In genomic region chr3:108086470-108086979, GRCm38 (mm10) we compare ENCODE assay signal across 8 mouse cellular contexts. TPM values are rescaled to one million over a fixed set of nuclear protein-coding genes. Genes with fewer than 3 reads are reported as not detected.
DNase-seq lines count a peak whose midpoint lies in the region; ATAC-seq and TF ChIP-seq lines count a peak whose summit lies in the region.

Gene Ampd2, minus strand, starts transcription at chr3:108086651.

- peak within 1 kb of the TSS; percentile 16 for H3ac ChIP-seq in myocyte (ENCODE audit: control insufficient read depth, insufficient read length)

- no peaks in the 10 kb centered on the region for H3K36me3 ChIP-seq in embryonic facial prominence, embryonic 14.5 days (ENCODE audit: control insufficient read depth, insufficient read depth, low read length)
- H3K36me3 ChIP-seq in heart, embryonic 11.5 days (ENCODE audit: control insufficient read depth, insufficient read depth, low read length) = no peaks in the 10 kb centered on the region
- 0 out of 2 replicates have a peak, but pooled peaks cover 2% of the 10 kb centered on the region for H3K36me3 ChIP-seq in kidney, embryonic 14.5 days (ENCODE audit: control insufficient read depth, insufficient read depth, low read length)
- 0 out of 2 replicates have a peak, but pooled peaks cover 2% of the 10 kb centered on the region for H3K36me3 ChIP-seq in liver, embryonic 11.5 days (ENCODE audit: control insufficient read depth, insufficient read depth, low read length)
- no peaks in the 10 kb centered on the region for H3K36me3 ChIP-seq in myocyte (ENCODE audit: control insufficient read depth, insufficient read depth)

- peak within 1 kb of the TSS; percentile 70 for H3K4me3 ChIP-seq in embryonic facial prominence, embryonic 14.5 days (ENCODE audit: low read depth, low read length)
- peak within 1 kb of the TSS; percentile 80 for H3K4me3 ChIP-seq in heart, embryonic 11.5 days (ENCODE audit: low read depth, low read length)
- peak within 1 kb of the TSS; percentile 78 for H3K4me3 ChIP-seq in kidney, embryonic 14.5 days (ENCODE audit: low read length)
- H3K4me3 ChIP-seq in liver, embryonic 11.5 days (ENCODE audit: low read depth, low read length) = peak within 1 kb of the TSS; percentile 92
- H3K4me3 ChIP-seq in myocyte = peak within 1 kb of the TSS; percentile 89

- peak within 1 kb of the TSS; percentile 76 for H3K9ac ChIP-seq in embryonic facial prominence, embryonic 14.5 days (ENCODE audit: low read depth, low read length)
- H3K9ac ChIP-seq in heart, embryonic 11.5 days (ENCODE audit: low read depth, low read length) = peak within 1 kb of the TSS; percentile 83
- peak within 1 kb of the TSS; percentile 73 for H3K9ac ChIP-seq in kidney, embryonic 14.5 days (ENCODE audit: low read depth, low read length)
- peak within 1 kb of the TSS; percentile 97 for H3K9ac ChIP-seq in liver, embryonic 11.5 days (ENCODE audit: low read depth, low read length)

- H3K9me3 ChIP-seq in embryonic facial prominence, embryonic 14.5 days (ENCODE audit: control insufficient read depth, low read length) = no peaks in the 10 kb centered on the region
- H3K9me3 ChIP-seq in heart, embryonic 11.5 days (replicated peaks; ENCODE audit: control insufficient read depth, low read length) = no peaks in the 10 kb centered on the region
- H3K9me3 ChIP-seq in kidney, embryonic 14.5 days (ENCODE audit: control insufficient read depth, low read length) = no peaks in the 10 kb centered on the region
- no peaks in the 10 kb centered on the region for H3K9me3 ChIP-seq in liver, embryonic 11.5 days (ENCODE audit: control insufficient read depth, low read length)

- 0 out of 2 replicates have a peak, but pooled peaks have one; percentile 17 for ATAC-seq in embryonic facial prominence, embryonic 14.5 days (ENCODE audit: low read depth)
- ATAC-seq in heart, embryonic 11.5 days (replicated peaks; ENCODE audit: insufficient number of reproducible peaks, low FRiP score, low TSS enrichment) = peak; percentile 69
- peak; percentile 44 for ATAC-seq in kidney, embryonic 14.5 days (ENCODE audit: low FRiP score, low TSS enrichment)
- peak; percentile 62 for ATAC-seq in liver, embryonic 11.5 days (replicated peaks; ENCODE audit: low FRiP score)

- H3K27me3 ChIP-seq in embryonic facial prominence, embryonic 14.5 days (replicated peaks; ENCODE audit: control insufficient read depth, insufficient read depth, low read length) = no peaks in the 10 kb centered on the region
- no peaks in the 10 kb centered on the region for H3K27me3 ChIP-seq in heart, embryonic 11.5 days (ENCODE audit: control insufficient read depth, insufficient read depth, low read length)
- H3K27me3 ChIP-seq in kidney, embryonic 14.5 days (ENCODE audit: control insufficient read depth, insufficient read depth, low read length) = no peaks in the 10 kb centered on the region
- H3K27me3 ChIP-seq in liver, embryonic 11.5 days (replicated peaks; ENCODE audit: control insufficient read depth, insufficient read depth, low read length) = no peaks in the 10 kb centered on the region
- H3K27me3 ChIP-seq in myocyte (ENCODE audit: control insufficient read depth, insufficient read depth, insufficient read length) = no peaks in the 10 kb centered on the region

- peak within 1 kb of the TSS; percentile 100 for H3K4me2 ChIP-seq in embryonic facial prominence, embryonic 14.5 days (ENCODE audit: low read depth, low read length)
- peak within 1 kb of the TSS; percentile 95 for H3K4me2 ChIP-seq in heart, embryonic 11.5 days
- H3K4me2 ChIP-seq in kidney, embryonic 14.5 days (replicated peaks; ENCODE audit: low read depth, low read length) = peak within 1 kb of the TSS; percentile 96
- peak within 1 kb of the TSS; percentile 83 for H3K4me2 ChIP-seq in liver, embryonic 11.5 days
- peak within 1 kb of the TSS; percentile 74 for H3K4me2 ChIP-seq in myocyte (ENCODE audit: low read depth)

- DNase-seq in CD4-positive helper T cell, adult 2 months (ENCODE audit: low read depth, low spot score) = peak; percentile 52
- peak; percentile 95 for DNase-seq in adrenal gland, postnatal 14 days
- DNase-seq in embryonic facial prominence, embryonic 14.5 days (ENCODE audit: low spot score) = peak; percentile 78
- DNase-seq in liver, embryonic 11.5 days (ENCODE audit: low spot score) = peak; percentile 85
- DNase-seq in testis, postnatal 14 days (ENCODE audit: low spot score) = peak; percentile 85

- WGBS in embryonic facial prominence, embryonic 14.5 days = under 1% methylated on average over 26 of the region's 29 CpGs
- WGBS in heart, embryonic 11.5 days (ENCODE audit: insufficient replicate concordance) = 2% methylated on average over 29 of the region's 29 CpGs
- under 1% methylated on average over 29 of the region's 29 CpGs for WGBS in kidney, embryonic 14.5 days
- under 1% methylated on average over 29 of the region's 29 CpGs for WGBS in liver, embryonic 11.5 days

- peak; percentile 65 for TF ChIP-seq POLR2A in myocyte (IDR thresholded peaks at IDR 0.05; ENCODE audit: insufficient read length, low read depth)

- peak within 1 kb of the TSS; percentile 89 for H3K27ac ChIP-seq in embryonic facial prominence, embryonic 14.5 days (replicated peaks; ENCODE audit: low read depth, low read length)
- peak within 1 kb of the TSS; percentile 91 for H3K27ac ChIP-seq in heart, embryonic 11.5 days (ENCODE audit: low read depth, low read length)
- H3K27ac ChIP-seq in kidney, embryonic 14.5 days (ENCODE audit: low read depth, low read length) = peak within 1 kb of the TSS; percentile 94
- H3K27ac ChIP-seq in liver, embryonic 11.5 days (ENCODE audit: low read depth, low read length) = peak within 1 kb of the TSS; percentile 98

- H3K4me1 ChIP-seq in embryonic facial prominence, embryonic 14.5 days (ENCODE audit: control insufficient read depth, insufficient read depth, low read length) = peaks cover 48% of the 10 kb centered on the region
- peaks cover 50% of the 10 kb centered on the region for H3K4me1 ChIP-seq in heart, embryonic 11.5 days (ENCODE audit: control insufficient read depth, insufficient read depth, low read length)
- H3K4me1 ChIP-seq in kidney, embryonic 14.5 days (ENCODE audit: control insufficient read depth, insufficient read depth, low read length) = peaks cover 31% of the 10 kb centered on the region
- H3K4me1 ChIP-seq in liver, embryonic 11.5 days (replicated peaks; ENCODE audit: control insufficient read depth, insufficient read depth, low read length) = peaks cover 51% of the 10 kb centered on the region

- peaks cover 35% of the 10 kb centered on the region for H3K79me2 ChIP-seq in myocyte (ENCODE audit: control insufficient read depth, insufficient read depth)

TF ChIP-seq in myocyte, 11 proteins besides CTCF, POLR2A, EP300 and RAD21:
- peak in 2 of 3 experiments; percentile 32 to 62 for TF ChIP-seq MYOG (IDR thresholded peaks at IDR 0.05; ENCODE audit: control insufficient read depth in 1 of 3, insufficient read depth in 1 of 3, insufficient read length in 2 of 3, low read depth in 2 of 3)
- TF ChIP-seq POLR2AphosphoS2 (IDR thresholded peaks at IDR 0.05; ENCODE audit: insufficient read length, low read depth) = peak; percentile 59
- TF ChIP-seq REST (IDR thresholded peaks at IDR 0.05; ENCODE audit: insufficient read depth, insufficient read length) = no peak
- peak in 2 of 3 experiments; percentile 61 to 86 for TF ChIP-seq MYOD1 (IDR thresholded peaks at IDR 0.05; ENCODE audit: control insufficient read depth in 1 of 3, insufficient read length in 2 of 3, low read depth in 2 of 3)
- TF ChIP-seq MAX (IDR thresholded peaks at IDR 0.05; ENCODE audit: low read depth) = peak; percentile 76
- no peak for TF ChIP-seq TCF3 (IDR thresholded peaks at IDR 0.05; ENCODE audit: insufficient read length, low read depth)
- TF ChIP-seq USF1 (IDR thresholded peaks at IDR 0.05; ENCODE audit: low read depth) = peak; percentile 86
- TF ChIP-seq E2F4 (IDR thresholded peaks at IDR 0.05; ENCODE audit: insufficient read depth) = no peak
- no peak for TF ChIP-seq TCF12 (IDR thresholded peaks at IDR 0.05; ENCODE audit: insufficient read depth, poor library complexity, severe bottlenecking)
- TF ChIP-seq CEBPB (IDR thresholded peaks at IDR 0.05; ENCODE audit: insufficient read depth, poor library complexity, severe bottlenecking) = 0 out of 2 replicates have a peak, but pooled peaks have one; percentile 27
- no peak for TF ChIP-seq SRF (IDR thresholded peaks at IDR 0.05; ENCODE audit: control insufficient read depth, insufficient read length, low read depth)

RNA-seq across cellular contexts. Expression of gene Ampd2, which starts in this region (rescaled TPM):
- 117 and 124 TPM in 2 replicates for total RNA-seq in adrenal gland, postnatal 14 days (2021)
- 31.6 and 33.8 TPM in 2 replicates for polyA plus RNA-seq in embryonic facial prominence, embryonic 14.5 days (2014; fragmentation: Nextera tagmentation; extraction: Ambion mirVana)
- 30.6 and 32.1 TPM in 2 replicates for polyA plus RNA-seq in heart, embryonic 11.5 days (2014; fragmentation: Nextera tagmentation; extraction: Ambion mirVana)
- 36.8 and 43.4 TPM in 2 replicates for polyA plus RNA-seq in kidney, embryonic 14.5 days (2014; fragmentation: Nextera tagmentation; extraction: Ambion mirVana)
- 119 and 123 TPM in 2 replicates for polyA plus RNA-seq in liver, embryonic 11.5 days (2014; fragmentation: Nextera tagmentation; extraction: Ambion mirVana)
- polyA plus RNA-seq in myocyte (2012; fragmentation: generic; extraction: Trizol) = 32.6 TPM

Comparison
In these comparisons a context has a peak if more than half of its experiments do, and no peak if none do; other contexts are left out.
1. Peak in every context shown above with its lines: DNase-seq, ATAC-seq, H3K4me3 ChIP-seq and H3K27ac ChIP-seq.
2. ATAC-seq: peak in every context shown above with its lines; median percentile 69 in heart, embryonic 11.5 days; 62 in liver, embryonic 11.5 days; 44 in kidney, embryonic 14.5 days; 17 in embryonic facial prominence, embryonic 14.5 days.